Mouse (Mus musculus) stomach, postnatal 0 days (tissue): Measurements from ENCODE around the gene Rfx1. TPM values are rescaled to one million over a fixed set of nuclear protein-coding genes. Genes with fewer than 3 reads are reported as not detected.

ENCODE experiments used
- ATAC-seq: fragments of 200-750 bp; cut with Nextera tagmentation; 2 replicates; pipeline ENCODE4 v1.8.0; 2017; ENCODE audit not compliant: low FRiP score, low TSS enrichment
- DNase-seq: peaks from one replicate; pipeline ENCODE4 v3.0.0-alpha.2; 2016; ENCODE audit warnings: low spot score
- H3K27ac ChIP-seq: fragments of 300-500 bp; sonication (generic); replicated peaks from 2 replicates; pipeline ENCODE4 v1.5.1; 2014; ENCODE audit warnings: mild to moderate bottlenecking, control low read depth
- H3K27me3 ChIP-seq: fragments of 300-500 bp; sonication (generic); 2 replicates; pipeline ENCODE4 v1.6.1; 2014; ENCODE audit warnings: low read length; ENCODE audit not compliant: control insufficient read depth, insufficient read depth
- H3K36me3 ChIP-seq: fragments of 300-500 bp; sonication (generic); 2 replicates; pipeline ENCODE4 v1.6.1; 2014; ENCODE audit warnings: low read length, mixed read lengths; ENCODE audit not compliant: control insufficient read depth, insufficient read depth
- H3K4me1 ChIP-seq: fragments of 300-500 bp; sonication (generic); replicated peaks from 2 replicates; pipeline ENCODE4 v1.6.1; 2014; ENCODE audit warnings: antibody characterized with exemption; ENCODE audit not compliant: control insufficient read depth, insufficient read depth
- H3K4me2 ChIP-seq: fragments of 300-500 bp; sonication (generic); replicated peaks from 2 replicates; pipeline ENCODE4 v1.6.1; 2014; ENCODE audit warnings: low read depth, mild to moderate bottlenecking, control low read depth, moderate library complexity
- H3K4me3 ChIP-seq: fragments of 300-500 bp; sonication (generic); 2 replicates; pipeline ENCODE4 v1.5.1; 2014; ENCODE audit warnings: low read depth, low read length, control low read depth
- H3K9ac ChIP-seq: fragments of 300-500 bp; sonication (generic); 2 replicates; pipeline ENCODE4 v1.6.1; 2014; ENCODE audit warnings: mild to moderate bottlenecking, low read length, control low read depth, mixed read lengths
- H3K9me3 ChIP-seq: fragments of 300-500 bp; sonication (generic); 2 replicates; pipeline ENCODE4 v1.6.1; 2016; ENCODE audit warnings: low read length; ENCODE audit not compliant: control insufficient read depth
- CTCF ChIP-seq: IDR thresholded peaks from 2 replicates; pipeline ENCODE4 v1.5.1; 2016; ENCODE audit warnings: antibody characterized with exemption, low read depth, mild to moderate bottlenecking, moderate library complexity
- EP300 ChIP-seq: optimal IDR thresholded peaks from 2 replicates; pipeline ENCODE3; 2016; ENCODE audit warnings: antibody characterized with exemption
- WGBS: fragments of 180-500 bp; shearing (Covaris S2); extraction: QIAGEN DNeasy Blood & Tissue Kit; methylation state at CpG from one replicate; pipeline ENCODE4 v1.1.7; 2014; 5-methylcytosine and 5-hydroxymethylcytosine counted together
- microRNA counts: library from miRNA; unstranded; fragments of <30 nt; microRNA quantifications from one replicate; lab custom pipeline; 2015
- microRNA-seq: library from miRNA; unstranded; fragments of <30 nt; microRNA quantifications from one replicate; pipeline ENCODE4, GENCODE M21; 2016
- polyA plus RNA-seq: library from polyadenylated mRNA; unstranded; fragments of >200 nt; fragmentation: Nextera tagmentation; extraction: Ambion mirVana; gene quantifications from 2 replicates; pipeline ENCODE4 v1.2.1, GENCODE M21; 2015

Gene Rfx1
- polyA plus RNA-seq, 1 experiment from 2014 or later: 2.7 TPM

DNA sequence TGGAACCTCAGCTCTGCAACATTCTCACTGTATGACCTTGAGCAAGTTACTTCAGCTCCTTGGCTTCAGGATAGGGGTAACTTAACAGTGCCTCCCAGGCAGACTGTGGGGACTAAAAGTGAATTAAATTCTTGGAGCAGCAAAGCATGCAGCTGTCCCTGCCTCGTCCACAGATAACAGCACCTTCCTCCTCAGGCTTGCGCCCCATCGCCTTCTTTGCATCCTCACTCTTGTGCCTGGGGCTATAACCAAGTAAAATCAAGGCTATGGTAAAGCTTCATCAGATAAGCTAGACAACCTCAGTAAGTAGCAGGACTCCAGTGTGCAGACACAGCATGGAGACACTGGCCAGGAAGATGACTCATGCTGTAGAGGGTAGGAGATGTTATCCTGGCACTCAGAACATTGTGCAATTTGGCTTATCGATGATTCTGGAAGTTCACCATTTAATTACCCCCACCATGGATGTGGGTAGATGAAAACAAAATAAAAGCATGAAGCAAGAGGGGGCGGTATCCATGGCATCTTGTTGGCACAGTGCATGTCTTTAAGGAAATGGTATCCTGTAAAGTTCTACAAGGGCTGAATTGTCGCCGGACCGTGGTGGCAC, 78.1 kb downstream of the Rfx1 start:
- no peak for ATAC-seq
- no peak overlapping the region for H3K4me2 ChIP-seq
- peaks cover 26% of the 10 kb centered on the region for H3K36me3 ChIP-seq
- no peaks in the 10 kb centered on the region for H3K27me3 ChIP-seq
- H3K27ac ChIP-seq: no peak overlapping the region
- 88% methylated on average over 8 of the region's 8 CpGs for WGBS
- no peak overlapping the region for H3K4me3 ChIP-seq
- peaks cover 5% of the 10 kb centered on the region; the same call in 1 of the 2 replicates for H3K4me1 ChIP-seq
- DNase-seq: no peak
- no peaks in the 10 kb centered on the region for H3K9me3 ChIP-seq
- no peak for TF ChIP-seq CTCF
- no peak for TF ChIP-seq EP300
- H3K9ac ChIP-seq: no peak overlapping the region

MicroRNAs encoded within 50 kb of the gene (microRNA counts, 519-probe panel; counts per million panel counts)
- microRNA mmu-miR-709 (lab: Ali Mortazavi, UCI): not detected

Small RNA genes within 50 kb of the gene (microRNA-seq; reads per million reads assigned to microRNA genes)
- not detected for gene Mir709

Other genes with a start within 250 kb of the Rfx1 start
- gene Adgrl1, start 166.7 kb upstream of the Rfx1 start, polyA plus RNA-seq: 6.5 and 7.5 TPM in 2 replicates
- gene Gm10644, start 111.6 kb upstream of the Rfx1 start, polyA plus RNA-seq: 0.11 and 0.13 TPM in 2 replicates
- gene Asf1b, start 111.3 kb upstream of the Rfx1 start, polyA plus RNA-seq: 14.1 and 16.6 TPM in 2 replicates
- gene Prkaca, start 93.8 kb upstream of the Rfx1 start, polyA plus RNA-seq: 62.4 and 63.1 TPM in 2 replicates
- 4.2 and 4.5 TPM in 2 replicates for gene Samd1, start 69.2 kb upstream of the Rfx1 start, polyA plus RNA-seq
- gene 1700067K01Rik, start 65.3 kb upstream of the Rfx1 start, polyA plus RNA-seq: 0.36 and 0.38 TPM in 2 replicates
- gene 2210011C24Rik, start 54.7 kb upstream of the Rfx1 start, polyA plus RNA-seq: 5.8 and 6.1 TPM in 2 replicates
- gene Palm3, start 45.4 kb upstream of the Rfx1 start, polyA plus RNA-seq: 0.96 and 1.3 TPM in 2 replicates
- gene Il27ra, start 24.2 kb upstream of the Rfx1 start, polyA plus RNA-seq: 0.40 and 0.44 TPM in 2 replicates
- gene Rln3, start 21.8 kb upstream of the Rfx1 start, polyA plus RNA-seq: 0.17 TPM in 1 of 2 replicates, not detected in the other
- 0.96 and 1.2 TPM in 2 replicates for gene Gm10643, start 1.7 kb upstream of the Rfx1 start, polyA plus RNA-seq
- 4.1 and 4.4 TPM in 2 replicates for gene Dcaf15, start 37.9 kb downstream of the Rfx1 start, polyA plus RNA-seq
- 0.11 and 0.21 TPM in 2 replicates for gene Podnl1, start 59.2 kb downstream of the Rfx1 start, polyA plus RNA-seq
- gene Cc2d1a, start 81.1 kb downstream of the Rfx1 start, polyA plus RNA-seq: 15.8 and 17.5 TPM in 2 replicates
- 0.28 and 0.40 TPM in 2 replicates for gene 4930432K21Rik, start 81.2 kb downstream of the Rfx1 start, polyA plus RNA-seq
- 2.0 and 4.4 TPM in 2 replicates for gene Nanos3, start 118.4 kb downstream of the Rfx1 start, polyA plus RNA-seq
- gene Zswim4, start 170.2 kb downstream of the Rfx1 start, polyA plus RNA-seq: 8.0 and 9.7 TPM in 2 replicates
- 299 and 309 TPM in 2 replicates for gene D8Ertd738e, start 182.9 kb downstream of the Rfx1 start, polyA plus RNA-seq
- gene Mri1, start 190.5 kb downstream of the Rfx1 start, polyA plus RNA-seq: 61.7 and 62.7 TPM in 2 replicates
- 10.1 and 10.4 TPM in 2 replicates for gene Ccdc130, start 203.5 kb downstream of the Rfx1 start, polyA plus RNA-seq